Mouse (Mus musculus) thymus, postnatal 25 days (tissue): Measurements from ENCODE around the gene Unc45a.

Source experiments
- DNase-seq: peaks from one replicate; pipeline ENCODE4 v3.0.0; 2022

Gene Unc45a

GRCm38 (mm10) chr7:80280032-80280431, 60.8 kb downstream of the Unc45a start:
- no peak for DNase-seq

DNA sequence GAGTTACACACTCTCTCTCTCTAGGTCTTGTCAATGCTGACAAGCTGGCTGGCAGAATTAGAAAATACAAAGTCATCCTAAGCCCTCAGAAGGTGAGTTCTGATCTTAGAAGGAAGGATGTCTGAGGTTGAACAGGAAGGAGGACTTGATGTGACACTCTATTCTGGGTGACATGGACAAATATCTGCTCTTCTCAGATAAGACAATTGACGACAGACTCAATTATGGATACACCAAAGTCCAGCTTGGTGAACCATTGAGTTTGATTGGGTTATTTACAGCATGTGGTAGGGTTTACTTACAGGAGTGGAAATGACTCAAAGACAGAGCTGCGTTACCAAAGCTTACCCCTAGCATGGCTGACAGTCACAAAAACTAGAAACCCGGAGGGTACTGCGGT, 64.4 kb downstream of the Unc45a start:
- no peak for DNase-seq
